Mouse (Mus musculus): ENCODE measurements around the gene Heatr4.
A peak's percentile ranks its signal among the peaks of the same experiment; 100 is the strongest.
"Not testable (repeated sequence)": the region's sequence is repeated elsewhere in the genome, so short reads cannot be mapped to it uniquely, and the experiment has no call there.

Heatr4 gene

GRCm38 (mm10) chr12:83984752-83985151 lies at the start of gene Heatr4:
Gene Heatr4 (minus strand): TSS chr12:83984852.
- DNase-seq (ENCODE audit: low spot score), result no peak

- DNase-seq (ENCODE audit: low spot score), result no peak
Measured at GRCm38 (mm10) chr12:84034108-84034507, 49.5 kb upstream of the Heatr4 start.

GRCm38 (mm10) chr12:84033302-84033701 lies 48.6 kb upstream of the Heatr4 start:
- DNase-seq (ENCODE audit: low spot score), result not testable (repeated sequence)

- DNase-seq (ENCODE audit: low spot score), result no peak
Measured at GRCm38 (mm10) chr12:84032854-84033253, 48.2 kb upstream of the Heatr4 start.

GRCm38 (mm10) chr12:84030659-84031332 lies 46.1 kb upstream of the Heatr4 start:
- DNase-seq (ENCODE audit: low spot score), result peak; percentile 76

- DNase-seq (ENCODE audit: low spot score), result not testable (repeated sequence)
Measured at GRCm38 (mm10) chr12:84029043-84029442, 44.4 kb upstream of the Heatr4 start.

GRCm38 (mm10) chr12:84028328-84028727 lies 43.7 kb upstream of the Heatr4 start:
- DNase-seq (ENCODE audit: low spot score), result not testable (repeated sequence)

- no peak for DNase-seq (ENCODE audit: low spot score)
Measured at GRCm38 (mm10) chr12:84025888-84026287, 41.2 kb upstream of the Heatr4 start.

- DNase-seq (ENCODE audit: low spot score), result no peak
Measured at GRCm38 (mm10) chr12:84023052-84023745, 38.5 kb upstream of the Heatr4 start.

GRCm38 (mm10) chr12:84022266-84022665 lies 37.6 kb upstream of the Heatr4 start:
- DNase-seq (ENCODE audit: low spot score), result not testable (repeated sequence)

- DNase-seq (ENCODE audit: low spot score), result peak; percentile 74
Measured at GRCm38 (mm10) chr12:84020528-84020927, 35.9 kb upstream of the Heatr4 start.

GRCm38 (mm10) chr12:84013701-84014100 lies 29.0 kb upstream of the Heatr4 start:
- DNase-seq (ENCODE audit: low spot score), result no peak

GRCm38 (mm10) chr12:84013130-84013529 lies 28.5 kb upstream of the Heatr4 start:
- no peak for DNase-seq (ENCODE audit: low spot score)

GRCm38 (mm10) chr12:84011251-84012040 lies 26.8 kb upstream of the Heatr4 start:
- DNase-seq (ENCODE audit: low spot score), result peak; percentile 90

GRCm38 (mm10) chr12:84010201-84010600 lies 25.5 kb upstream of the Heatr4 start:
- no peak for DNase-seq (ENCODE audit: low spot score)

GRCm38 (mm10) chr12:84009171-84009965 lies 24.7 kb upstream of the Heatr4 start, which contains the start of gene Acot1:
Gene Acot1 (plus strand): TSS chr12:84009490.
- DNase-seq (ENCODE audit: low spot score), result not testable (repeated sequence)

- no peak for DNase-seq (ENCODE audit: low spot score)
Measured at GRCm38 (mm10) chr12:84008729-84009128, 24.1 kb upstream of the Heatr4 start.

- no peak for DNase-seq (ENCODE audit: low spot score)
Measured at GRCm38 (mm10) chr12:84008251-84008650, 23.6 kb upstream of the Heatr4 start.

- DNase-seq (ENCODE audit: low spot score), result no peak
Measured at GRCm38 (mm10) chr12:84003866-84004265, 19.2 kb upstream of the Heatr4 start.

- no peak for DNase-seq (ENCODE audit: low spot score)
Measured at GRCm38 (mm10) chr12:84000418-84000817, 15.8 kb upstream of the Heatr4 start.

- DNase-seq (ENCODE audit: low spot score), result not testable (repeated sequence)
Measured at GRCm38 (mm10) chr12:83999237-83999636, 14.6 kb upstream of the Heatr4 start.

Measured in MN1 (cell line).